Mouse (Mus musculus) retina, postnatal 1 day (tissue): ENCODE results near the gene Atf3.

Experiments
- DNase-seq: peaks from one replicate; pipeline ENCODE4 v3.0.0-alpha.2; 2012

Gene Atf3

DNA sequence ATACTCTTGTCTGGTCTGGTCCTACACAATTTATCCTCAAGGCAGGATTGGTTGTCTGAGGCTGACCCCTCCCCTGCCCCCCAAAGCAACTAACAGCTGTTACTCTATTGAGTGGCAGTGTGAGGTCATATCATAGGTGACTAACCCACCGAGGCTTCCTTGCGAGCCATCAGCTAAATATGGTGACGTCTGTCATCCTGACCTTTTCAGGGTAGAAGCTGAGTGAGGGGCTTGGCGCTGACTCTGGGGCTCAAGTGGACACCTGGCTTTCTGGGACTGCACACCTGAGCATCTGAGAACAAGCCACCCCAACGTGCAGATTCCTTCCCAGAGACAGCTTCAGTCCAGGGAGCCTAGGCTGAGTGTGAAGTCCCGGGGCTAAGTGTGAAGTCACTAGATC is at the start of gene Atf3:
TSS of gene Atf3 (minus strand) at position 101 of the 400 bp plus-strand sequence.
- no peak for DNase-seq

GRCm38 (mm10) chr1:191267162-191267561 is 49.3 kb upstream of the Atf3 start:
- DNase-seq = no peak

DNA sequence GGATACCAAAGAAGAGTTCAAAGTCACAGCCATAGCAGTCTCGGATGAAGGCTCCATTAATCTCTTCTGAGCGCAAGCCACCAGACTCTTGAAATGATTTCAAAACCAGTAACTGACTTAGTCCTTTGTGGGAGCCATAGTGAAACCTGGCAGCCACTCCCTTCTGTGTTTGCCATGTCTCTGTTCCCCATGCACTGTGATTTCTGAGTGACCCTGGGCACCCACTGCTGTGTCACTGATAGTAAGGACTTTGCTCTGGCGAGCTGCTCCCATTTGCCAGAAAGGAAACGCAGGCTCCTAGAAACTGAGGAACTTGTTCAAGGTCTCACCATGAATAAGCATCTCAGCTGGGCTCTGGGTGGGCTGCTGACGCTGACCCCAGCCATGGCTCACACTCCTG is 45.6 kb upstream of the Atf3 start:
- no peak for DNase-seq

GRCm38 (mm10) chr1:191261861-191262260 is 44.0 kb upstream of the Atf3 start:
- peak; percentile 26 for DNase-seq

DNA sequence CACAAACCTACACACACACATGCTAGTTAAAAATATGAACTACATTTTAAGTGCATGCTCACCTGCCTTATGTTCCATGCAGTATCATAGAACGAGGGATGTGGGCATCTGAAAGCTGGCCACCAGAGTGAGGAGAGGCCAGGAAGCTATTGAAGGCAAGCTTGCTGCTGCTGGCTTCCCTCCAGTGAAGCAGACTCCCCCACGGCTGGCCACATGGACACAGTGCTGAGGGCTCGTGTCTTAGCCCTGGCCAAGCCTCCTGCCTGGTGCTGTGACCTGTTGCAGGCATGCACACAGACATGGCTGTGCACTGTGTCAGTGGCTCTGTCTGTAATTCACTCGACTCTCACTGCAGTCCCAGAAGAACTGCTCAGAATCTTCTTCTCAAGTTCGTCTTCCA is 41.8 kb upstream of the Atf3 start:
- no peak for DNase-seq

DNA sequence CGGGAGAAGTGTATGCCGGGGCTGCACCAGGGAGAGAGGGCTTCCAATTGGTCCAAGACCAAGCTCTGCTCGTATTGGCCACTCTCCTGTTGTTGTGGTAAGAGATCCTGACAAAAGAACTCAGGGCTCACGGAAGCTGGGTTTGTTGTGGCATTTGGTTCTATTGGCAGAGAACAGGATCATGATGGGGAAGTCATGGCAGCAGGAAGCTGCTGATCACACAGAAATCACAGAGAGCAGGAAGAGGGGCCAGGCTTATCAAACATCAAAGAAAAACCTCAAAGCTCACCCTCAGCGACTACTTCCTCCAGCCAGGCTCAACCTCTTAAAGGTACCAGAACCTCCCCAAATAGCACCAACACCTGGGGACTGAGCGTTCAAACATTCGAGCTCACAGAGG is 41.3 kb upstream of the Atf3 start:
- DNase-seq = no peak

DNA sequence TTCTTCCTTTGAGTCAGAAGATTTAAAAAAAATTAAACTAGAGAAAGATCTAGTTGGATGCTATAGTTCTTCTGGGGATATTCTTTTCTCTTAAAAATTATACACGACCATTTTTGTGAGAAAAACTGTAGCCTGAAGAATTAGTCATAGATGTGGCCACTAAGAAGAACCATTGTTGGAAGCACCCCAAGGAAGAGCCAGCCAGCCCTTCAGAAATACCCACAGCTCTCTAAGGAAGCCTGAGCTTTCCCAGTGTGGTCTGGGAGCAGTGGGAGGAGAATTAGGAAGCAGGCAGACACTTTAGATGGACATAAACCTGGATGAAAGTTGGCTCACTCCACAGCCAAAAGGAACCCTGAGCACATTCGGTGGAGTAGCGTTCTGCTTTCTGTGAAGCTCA is 40.7 kb upstream of the Atf3 start:
- no peak for DNase-seq

GRCm38 (mm10) chr1:191257981-191258380 is 40.1 kb upstream of the Atf3 start:
- DNase-seq = no peak

- DNase-seq = no peak
Measured at GRCm38 (mm10) chr1:191257351-191257771, 39.5 kb upstream of the Atf3 start.

DNA sequence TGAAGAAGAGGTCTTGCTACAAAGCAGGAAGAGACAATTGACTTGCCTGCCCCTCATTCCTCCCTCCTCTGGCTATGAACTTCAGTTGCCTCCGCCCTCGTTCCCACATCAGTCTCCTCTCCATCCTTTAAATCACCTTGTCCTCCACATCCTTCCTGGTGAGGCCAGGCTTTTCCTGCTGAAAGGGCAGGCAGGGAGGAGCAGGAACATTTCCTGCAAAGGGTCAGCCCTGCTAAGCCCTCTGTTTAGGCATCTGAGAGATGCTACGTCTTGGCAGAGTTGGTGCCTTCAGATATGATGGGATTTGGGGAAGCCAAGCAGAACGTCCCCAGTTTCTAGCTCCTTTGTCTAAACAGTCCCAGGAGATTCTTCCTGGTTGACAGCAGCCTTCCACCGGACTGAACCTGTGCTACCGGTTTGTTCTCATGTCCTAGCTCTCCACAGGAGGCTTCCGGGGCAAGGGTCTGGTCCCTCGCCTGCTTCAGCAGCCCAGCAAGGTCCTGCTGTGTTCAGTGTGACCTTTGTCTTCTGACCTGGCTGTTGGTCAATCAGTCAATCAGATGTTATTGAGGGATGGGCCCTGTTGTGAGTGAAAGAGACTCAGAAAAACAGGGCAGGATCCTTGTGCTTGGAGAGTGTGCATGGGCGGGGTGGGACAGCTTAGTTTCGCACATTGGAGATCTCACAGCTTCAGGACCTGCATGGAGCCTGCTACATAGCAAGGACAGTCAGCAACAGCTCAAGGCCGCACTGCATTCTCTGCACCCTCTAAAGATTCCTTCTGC is 38.9 kb upstream of the Atf3 start:
- DNase-seq = no peak

- no peak for DNase-seq
Measured at GRCm38 (mm10) chr1:191256134-191256533, 38.3 kb upstream of the Atf3 start.

- no peak for DNase-seq
Measured at GRCm38 (mm10) chr1:191254448-191254847, 36.6 kb upstream of the Atf3 start.

- DNase-seq = no peak
Measured at GRCm38 (mm10) chr1:191253636-191254035, 35.8 kb upstream of the Atf3 start.

- DNase-seq = no peak
Measured at GRCm38 (mm10) chr1:191249975-191250374, 32.1 kb upstream of the Atf3 start.

GRCm38 (mm10) chr1:191248423-191248822 is 30.6 kb upstream of the Atf3 start:
- DNase-seq = no peak

GRCm38 (mm10) chr1:191247561-191247960 is 29.7 kb upstream of the Atf3 start:
- no peak for DNase-seq

DNA sequence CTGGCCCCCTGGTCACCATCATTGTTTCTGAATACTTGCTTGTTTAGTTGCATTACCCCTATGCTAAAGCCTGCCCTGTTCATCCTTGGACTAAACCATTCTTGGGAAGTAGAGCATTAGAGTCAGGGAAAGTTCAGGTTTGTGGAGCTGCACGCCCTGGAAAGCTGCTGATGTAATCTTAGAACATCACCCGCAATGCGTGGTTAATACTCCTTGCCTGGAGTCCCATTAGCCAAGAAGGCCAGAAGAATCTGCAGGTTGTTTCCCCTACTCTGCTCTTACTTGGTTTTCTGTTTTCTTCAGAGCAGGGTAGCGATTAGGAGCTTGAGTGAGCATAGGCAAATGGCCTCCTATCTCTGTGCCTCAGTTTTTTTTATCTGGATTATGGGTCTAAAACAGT is 26.0 kb upstream of the Atf3 start:
- no peak for DNase-seq

DNA sequence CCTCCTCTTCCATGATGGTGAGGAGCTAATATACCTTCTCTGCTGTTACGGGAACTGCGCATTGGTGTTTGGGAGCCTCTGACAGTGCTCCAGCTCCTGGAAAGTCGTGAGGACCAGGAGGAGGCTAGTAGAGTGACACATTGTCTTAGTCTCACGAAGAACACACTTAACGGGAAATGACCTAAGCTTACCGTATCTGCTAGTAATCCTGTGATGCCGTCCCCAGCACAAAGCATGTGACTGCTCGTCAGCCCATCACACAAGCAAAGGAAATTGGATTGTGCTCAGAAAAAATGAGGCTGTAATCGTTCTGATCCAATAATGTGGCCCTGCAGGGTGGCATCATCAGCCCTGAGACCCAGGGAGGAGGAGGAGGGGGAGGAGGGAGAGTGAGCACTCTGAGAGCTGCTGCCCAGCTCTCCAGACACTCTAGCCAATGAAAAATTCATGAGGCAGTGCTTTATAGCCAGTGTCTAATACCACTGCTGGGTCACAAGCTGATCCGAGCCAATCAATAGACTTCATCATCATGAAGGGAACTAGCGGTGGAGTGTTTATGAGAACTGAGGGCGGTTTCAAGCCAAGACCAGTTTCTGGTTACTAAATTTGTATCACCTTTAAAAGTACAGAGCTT is 24.3 kb upstream of the Atf3 start:
- peak; percentile 60 for DNase-seq

GRCm38 (mm10) chr1:191241574-191241973 is 23.7 kb upstream of the Atf3 start:
- no peak for DNase-seq

DNA sequence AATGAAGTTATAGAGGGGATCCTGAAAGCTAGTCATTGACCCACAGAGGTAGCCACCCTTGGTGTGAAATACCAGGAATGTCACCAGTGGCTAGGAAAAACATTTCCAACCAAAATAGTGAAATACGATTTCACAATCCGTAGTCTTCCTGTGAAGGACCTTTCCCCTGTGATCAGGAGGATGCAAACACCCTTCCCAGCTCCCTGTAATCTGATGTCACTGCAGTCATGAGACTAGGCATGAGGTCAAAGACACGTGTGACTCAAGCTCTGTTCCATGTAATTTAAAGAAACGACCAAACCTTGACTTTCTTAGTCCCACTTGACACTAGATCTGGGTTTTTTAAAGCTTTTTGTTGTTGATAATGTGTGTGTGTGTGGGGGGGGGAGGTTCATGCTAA is 21.8 kb upstream of the Atf3 start:
- DNase-seq = no peak

DNA sequence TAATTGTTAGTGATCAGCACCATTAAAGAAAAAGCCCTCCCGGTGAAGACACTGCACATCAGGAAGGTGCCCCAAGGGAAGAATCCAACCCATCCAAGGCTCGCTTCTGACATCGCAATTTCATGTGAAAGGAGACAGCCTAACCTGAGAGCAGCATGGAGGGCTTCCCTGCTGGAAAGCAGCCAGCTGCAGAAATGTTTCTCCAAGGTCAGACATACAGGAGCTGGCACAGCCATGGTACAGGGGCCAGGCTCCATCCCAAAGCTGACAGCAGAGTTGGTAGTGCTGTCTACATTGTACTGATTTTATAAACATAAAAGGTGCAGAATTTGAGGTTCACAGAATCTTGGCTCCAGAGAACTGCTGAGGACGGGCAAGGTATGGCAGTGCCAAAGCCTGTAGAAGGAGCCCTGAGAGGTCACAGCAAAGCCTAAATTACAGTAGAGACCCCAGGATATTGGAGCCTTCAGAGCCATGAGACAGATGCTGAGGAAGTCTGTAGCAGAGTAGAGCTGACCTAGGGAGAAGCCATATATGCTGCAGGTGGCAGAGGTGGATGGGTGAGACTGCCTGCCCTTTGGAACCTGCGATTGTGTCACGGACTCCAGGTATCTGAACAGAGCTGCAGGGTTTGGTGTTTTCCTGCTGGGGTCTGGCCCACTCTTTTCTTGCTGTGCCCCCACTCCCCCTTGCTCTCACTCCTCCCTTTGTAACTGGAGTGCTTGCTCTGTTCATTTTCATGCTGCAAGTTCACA is 18.1 kb upstream of the Atf3 start:
- no peak for DNase-seq

DNA sequence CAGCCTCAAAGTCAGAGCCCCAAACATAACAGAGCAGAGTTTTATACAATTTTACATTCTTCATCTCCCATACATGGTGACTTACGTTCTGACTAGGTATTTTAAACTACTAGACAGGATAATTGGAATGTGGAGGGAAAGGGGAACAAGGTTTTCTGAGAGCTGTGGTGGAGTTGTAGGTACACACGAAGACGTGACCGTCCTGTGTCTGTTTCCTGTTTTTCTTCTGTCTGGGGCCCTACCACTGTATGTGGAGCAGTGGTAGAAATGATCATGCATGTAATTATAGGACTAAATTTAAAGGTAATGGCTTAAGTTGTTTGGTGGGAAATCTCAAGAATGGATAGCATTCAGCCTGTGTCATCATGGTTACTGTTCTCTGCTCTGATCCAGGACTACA is 17.0 kb upstream of the Atf3 start:
- DNase-seq = no peak

DNA sequence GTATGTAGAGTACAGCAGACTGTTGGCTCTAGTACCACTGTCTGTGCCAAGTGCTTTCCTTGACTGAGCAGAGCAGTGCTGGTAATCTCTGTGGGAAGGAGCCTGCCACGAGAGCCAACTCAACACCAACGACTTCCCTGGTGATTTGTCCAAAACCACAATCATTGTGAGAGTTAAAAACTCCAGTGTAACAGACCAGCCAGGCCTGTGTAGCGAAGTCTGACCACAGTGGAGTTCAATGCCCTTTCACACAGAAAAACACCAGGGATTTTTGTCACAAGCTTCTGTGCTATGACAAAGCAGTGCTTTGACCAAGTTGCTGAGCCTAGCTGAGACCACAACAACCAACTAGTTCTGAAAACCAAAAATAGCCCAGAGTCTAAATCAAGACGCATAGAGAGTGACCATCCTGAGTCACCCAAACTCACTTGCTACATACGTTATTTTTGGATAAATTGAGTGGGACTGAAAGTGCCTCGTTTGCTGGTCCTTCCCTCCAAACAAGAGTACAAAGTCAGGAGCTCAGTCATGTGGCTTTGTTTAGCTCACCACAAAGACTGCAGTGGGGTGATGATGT is 12.6 kb upstream of the Atf3 start:
- DNase-seq = no peak

DNA sequence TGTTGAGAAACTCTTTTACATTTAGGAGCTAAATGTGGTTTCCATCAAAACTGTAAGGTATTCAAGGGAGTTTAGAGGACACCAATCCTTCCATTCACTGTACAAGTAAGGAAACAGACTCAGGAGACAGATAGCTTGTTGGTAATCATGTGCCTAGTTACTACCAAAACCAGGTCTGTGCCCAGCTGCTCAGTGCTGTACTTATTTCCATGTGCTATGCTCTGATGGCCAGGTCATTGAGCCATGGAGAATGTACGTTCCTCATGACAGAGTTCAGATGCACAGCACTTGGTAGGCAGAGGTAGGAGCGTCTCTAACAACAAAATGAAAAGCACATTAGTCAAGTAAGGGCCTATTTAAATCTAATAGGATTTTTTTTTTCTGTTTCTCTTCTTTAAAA is 8.7 kb upstream of the Atf3 start:
- DNase-seq = no peak
